Mouse (Mus musculus) limb, embryonic 10.5 days (tissue): ENCODE results near the gene 4921517D22Rik. TPM values are rescaled to one million over a fixed set of nuclear protein-coding genes. Genes with fewer than 3 reads are reported as not detected.
A peak's percentile ranks its signal among the peaks of the same experiment; 100 is the strongest.

Experiments
- DNase-seq: peaks from one replicate; pipeline ENCODE4 v3.0.0-alpha.2; 2017; ENCODE audit warnings: low spot score
- H3K27ac ChIP-seq: fragments of 300-500 bp; sonication (generic); 2 replicates; pipeline ENCODE4 v1.5.1; 2016; ENCODE audit warnings: mild to moderate bottlenecking
- H3K27me3 ChIP-seq: fragments of 300-500 bp; sonication (generic); 2 replicates; pipeline ENCODE4 v1.6.1; 2016; ENCODE audit warnings: low read depth, mild to moderate bottlenecking; ENCODE audit not compliant: poor library complexity, severe bottlenecking
- H3K36me3 ChIP-seq: fragments of 300-500 bp; sonication (generic); 2 replicates; pipeline ENCODE4 v1.6.1; 2016; ENCODE audit warnings: mild to moderate bottlenecking, moderate library complexity
- H3K4me1 ChIP-seq: fragments of 300-500 bp; sonication (generic); 2 replicates; pipeline ENCODE4 v1.6.1; 2016
- H3K4me3 ChIP-seq: fragments of 300-500 bp; sonication (generic); 2 replicates; pipeline ENCODE4 v1.5.1; 2016; ENCODE audit warnings: mild to moderate bottlenecking, moderate library complexity
- H3K9me3 ChIP-seq: fragments of 300-500 bp; sonication (generic); replicated peaks from 2 replicates; pipeline ENCODE4 v1.6.1; 2016; ENCODE audit warnings: mild to moderate bottlenecking
- WGBS: fragments of 180-500 bp; shearing (Covaris S2); methylation state at CpG from one replicate; pipeline ENCODE4 v1.1.7; 2016; 5-methylcytosine and 5-hydroxymethylcytosine counted together
- polyA plus RNA-seq: library from polyadenylated mRNA; unstranded; fragments of >200 nt; fragmentation: Nextera tagmentation; extraction: Ambion mirVana; gene quantifications from 2 replicates; pipeline ENCODE4 v1.2.1, GENCODE M21; 2016

Gene 4921517D22Rik
- polyA plus RNA-seq, 1 experiment from 2014 or later, result not detected

GRCm38 (mm10) chr13:59649781-59650180 lies 44.1 kb downstream of the 4921517D22Rik start:
- Histone ChIP-seq H3K27ac (no peak overlapping the region), H3K9me3 (no peaks in the 10 kb centered on the region), H3K36me3 (peaks cover 92% of the 10 kb centered on the region), H3K27me3 (no peaks in the 10 kb centered on the region), H3K4me1 (peaks cover 29% of the 10 kb centered on the region), H3K4me3 (no peak overlapping the region)
- 68% methylated on average over 5 of the region's 5 CpGs for WGBS
- no peak for DNase-seq

- Histone ChIP-seq H3K36me3 (peaks cover 88% of the 10 kb centered on the region), H3K4me1 (peaks cover 21% of the 10 kb centered on the region), H3K4me3 (no peak overlapping the region), H3K9me3 (no peaks in the 10 kb centered on the region), H3K27ac (no peak overlapping the region), H3K27me3 (no peaks in the 10 kb centered on the region)
- 93% methylated on average over 6 of the region's 6 CpGs for WGBS
- no peak for DNase-seq
These were observed 45.3 kb downstream of the 4921517D22Rik start for GRCm38 (mm10) chr13:59648598-59648997.

- H3K9me3 ChIP-seq, result no peaks in the 10 kb centered on the region
- peaks cover 13% of the 10 kb centered on the region for H3K4me1 ChIP-seq
- 84% methylated on average over 6 of the region's 6 CpGs for WGBS
- no peak for DNase-seq
- H3K4me3 ChIP-seq, result no peak overlapping the region
- H3K27ac ChIP-seq, result no peak overlapping the region
- H3K36me3 ChIP-seq, result peaks cover 88% of the 10 kb centered on the region
- no peaks in the 10 kb centered on the region for H3K27me3 ChIP-seq
These were observed 46.4 kb downstream of the 4921517D22Rik start for GRCm38 (mm10) chr13:59647484-59647883.

GRCm38 (mm10) chr13:59646674-59647244 lies 47.1 kb downstream of the 4921517D22Rik start:
- DNase-seq, result no peak
- WGBS, result 71% methylated on average over 11 of the region's 11 CpGs
- 0 out of 2 replicates have a peak overlapping the region, but pooled peaks have one; percentile 31 for H3K27ac ChIP-seq
- H3K4me1 ChIP-seq, result peaks cover 13% of the 10 kb centered on the region
- no peaks in the 10 kb centered on the region for H3K9me3 ChIP-seq
- H3K36me3 ChIP-seq, result peaks cover 89% of the 10 kb centered on the region
- H3K27me3 ChIP-seq, result no peaks in the 10 kb centered on the region
- H3K4me3 ChIP-seq, result no peak overlapping the region

- WGBS, result 83% methylated on average over 3 of the region's 3 CpGs
- H3K27me3 ChIP-seq, result no peaks in the 10 kb centered on the region
- peaks cover 91% of the 10 kb centered on the region for H3K36me3 ChIP-seq
- no peaks in the 10 kb centered on the region for H3K9me3 ChIP-seq
- no peak overlapping the region for H3K4me3 ChIP-seq
- peaks cover 5% of the 10 kb centered on the region for H3K4me1 ChIP-seq
- H3K27ac ChIP-seq, result no peak overlapping the region
- DNase-seq, result no peak
These were observed 48.4 kb downstream of the 4921517D22Rik start for GRCm38 (mm10) chr13:59645491-59645890.

- H3K27ac ChIP-seq, result no peak overlapping the region
- no peak for DNase-seq
- peaks cover 91% of the 10 kb centered on the region for H3K36me3 ChIP-seq
- no peaks in the 10 kb centered on the region for H3K4me1 ChIP-seq
- H3K9me3 ChIP-seq, result no peaks in the 10 kb centered on the region
- 93% methylated on average over 2 of the region's 2 CpGs for WGBS
- no peak overlapping the region for H3K4me3 ChIP-seq
- H3K27me3 ChIP-seq, result no peaks in the 10 kb centered on the region
These were observed 51.1 kb downstream of the 4921517D22Rik start for GRCm38 (mm10) chr13:59642818-59643217.

GRCm38 (mm10) chr13:59640178-59640440 lies 53.8 kb downstream of the 4921517D22Rik start:
- Histone ChIP-seq H3K27me3 (no peaks in the 10 kb centered on the region), H3K4me3 (no peak overlapping the region), H3K27ac (no peak overlapping the region), H3K4me1 (no peaks in the 10 kb centered on the region), H3K36me3 (peaks cover 91% of the 10 kb centered on the region), H3K9me3 (no peaks in the 10 kb centered on the region)
- WGBS, result 92% methylated on average over 6 of the region's 6 CpGs
- no peak for DNase-seq

- H3K4me3 ChIP-seq, result no peak overlapping the region
- WGBS, result 90% methylated on average over 16 of the region's 16 CpGs
- DNase-seq, result no peak
- H3K36me3 ChIP-seq, result peaks cover 91% of the 10 kb centered on the region
- no peaks in the 10 kb centered on the region for H3K9me3 ChIP-seq
- no peaks in the 10 kb centered on the region for H3K4me1 ChIP-seq
- H3K27ac ChIP-seq, result no peak overlapping the region
- H3K27me3 ChIP-seq, result no peaks in the 10 kb centered on the region
These were observed 54.3 kb downstream of the 4921517D22Rik start for GRCm38 (mm10) chr13:59639368-59640177.

GRCm38 (mm10) chr13:59637800-59638199 lies 56.1 kb downstream of the 4921517D22Rik start:
- DNase-seq, result no peak
- H3K9me3 ChIP-seq, result no peaks in the 10 kb centered on the region
- H3K4me1 ChIP-seq, result no peaks in the 10 kb centered on the region
- H3K27me3 ChIP-seq, result no peaks in the 10 kb centered on the region
- H3K27ac ChIP-seq, result no peak overlapping the region
- peaks cover 97% of the 10 kb centered on the region for H3K36me3 ChIP-seq
- no peak overlapping the region for H3K4me3 ChIP-seq
- 94% methylated on average over 7 of the region's 7 CpGs for WGBS

Other genes with a start within 250 kb of the 4921517D22Rik start
- 10.0 and 11.6 TPM in 2 replicates for gene Agtpbp1, start 108.9 kb downstream of the 4921517D22Rik start, polyA plus RNA-seq
- 99.5 and 116 TPM in 2 replicates for gene Naa35, start 108.8 kb downstream of the 4921517D22Rik start, polyA plus RNA-seq
- gene Golm1, start 18.3 kb downstream of the 4921517D22Rik start, polyA plus RNA-seq, result 78.4 and 80.2 TPM in 2 replicates
- 0.05 TPM in 1 of 2 replicates, not detected in the other for gene Spata31d1a, start 16.2 kb upstream of the 4921517D22Rik start, polyA plus RNA-seq
- gene Spata31d1b, start 18.2 kb upstream of the 4921517D22Rik start, polyA plus RNA-seq, result not detected in 2 replicates
- not detected in 2 replicates for gene Spata31d1d, start 37.6 kb upstream of the 4921517D22Rik start, polyA plus RNA-seq
- gene 1700014D04Rik, start 52.6 kb upstream of the 4921517D22Rik start, polyA plus RNA-seq, result 0.31 TPM in 1 of 2 replicates, not detected in the other
- 90.5 and 95.7 TPM in 2 replicates for gene Isca1, start 75.7 kb upstream of the 4921517D22Rik start, polyA plus RNA-seq
- gene Gm49354, start 88.1 kb upstream of the 4921517D22Rik start, polyA plus RNA-seq, result not detected in 2 replicates
- 34.6 and 47.5 TPM in 2 replicates for gene Tut7, start 129.0 kb upstream of the 4921517D22Rik start, polyA plus RNA-seq